Mouse (Mus musculus) lung, postnatal 10 days (tissue): ENCODE measurements around the gene Eml1.

ENCODE experiments used
- DNase-seq: peaks from one replicate; pipeline ENCODE4 v3.0.0; 2021

The Eml1 gene

DNA sequence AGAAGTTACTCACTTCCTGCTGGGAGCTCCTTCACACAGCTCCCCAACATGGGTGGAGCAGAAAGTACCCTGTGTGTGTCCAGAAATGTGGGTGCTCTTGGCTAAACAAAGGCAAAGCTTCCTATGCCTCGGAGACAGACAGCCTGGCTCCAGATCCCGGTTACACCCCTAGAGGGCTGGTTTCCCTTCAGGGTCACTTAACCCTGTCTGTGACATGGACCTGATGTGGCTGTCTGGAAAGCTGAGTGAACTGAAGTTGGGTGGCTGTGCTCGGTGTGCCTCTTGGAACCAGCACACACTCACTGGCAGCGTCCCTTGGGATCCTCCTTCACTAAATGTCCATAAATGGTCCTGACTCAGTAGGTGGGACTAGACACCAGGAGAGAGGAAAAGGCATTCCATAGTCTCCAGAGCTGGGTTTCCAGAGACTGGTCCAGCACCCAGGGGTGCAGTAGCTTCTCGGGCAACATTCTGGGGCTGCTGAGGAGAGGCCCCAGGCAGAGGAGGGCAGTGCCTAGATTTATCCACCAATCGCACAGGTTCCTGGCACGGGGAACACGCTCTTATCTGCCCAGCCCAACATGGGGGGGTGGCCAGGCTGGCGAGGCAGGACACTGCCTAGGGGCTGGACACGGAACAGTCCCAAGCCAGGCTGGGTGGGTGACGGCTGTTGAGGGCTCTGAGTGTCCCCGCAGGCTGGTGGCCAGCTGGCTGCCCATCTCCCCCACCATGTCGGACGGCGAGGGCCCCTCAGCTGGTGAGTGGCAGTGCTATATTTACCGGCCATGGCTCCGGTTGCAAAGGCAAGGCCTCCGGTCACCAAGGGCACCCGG lies at the start of gene Eml1:
Gene Eml1, plus strand, starts transcription at position 362 of the 833 bp plus-strand sequence.
- DNase-seq, result peak; percentile 85

DNA sequence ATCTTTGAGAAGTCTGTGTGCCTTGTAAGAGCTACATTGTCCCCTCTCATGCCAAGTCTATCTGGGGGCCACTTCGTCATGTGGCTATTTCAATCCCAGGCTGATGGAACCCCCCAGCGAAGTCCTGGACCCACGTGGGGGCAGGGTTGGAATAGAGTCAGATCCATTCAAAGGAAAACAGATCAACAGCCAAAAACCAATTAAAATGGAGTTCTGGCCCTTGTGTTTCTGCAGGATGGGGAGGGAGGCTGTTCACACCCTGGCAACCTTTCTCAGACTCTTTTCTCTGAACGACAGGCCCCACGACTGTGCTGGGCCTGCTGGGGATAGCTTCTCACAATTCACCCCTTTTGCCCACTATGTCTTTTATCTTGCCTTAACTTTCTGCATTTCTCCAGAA lies 44.4 kb upstream of the Eml1 start:
- DNase-seq, result no peak

DNA sequence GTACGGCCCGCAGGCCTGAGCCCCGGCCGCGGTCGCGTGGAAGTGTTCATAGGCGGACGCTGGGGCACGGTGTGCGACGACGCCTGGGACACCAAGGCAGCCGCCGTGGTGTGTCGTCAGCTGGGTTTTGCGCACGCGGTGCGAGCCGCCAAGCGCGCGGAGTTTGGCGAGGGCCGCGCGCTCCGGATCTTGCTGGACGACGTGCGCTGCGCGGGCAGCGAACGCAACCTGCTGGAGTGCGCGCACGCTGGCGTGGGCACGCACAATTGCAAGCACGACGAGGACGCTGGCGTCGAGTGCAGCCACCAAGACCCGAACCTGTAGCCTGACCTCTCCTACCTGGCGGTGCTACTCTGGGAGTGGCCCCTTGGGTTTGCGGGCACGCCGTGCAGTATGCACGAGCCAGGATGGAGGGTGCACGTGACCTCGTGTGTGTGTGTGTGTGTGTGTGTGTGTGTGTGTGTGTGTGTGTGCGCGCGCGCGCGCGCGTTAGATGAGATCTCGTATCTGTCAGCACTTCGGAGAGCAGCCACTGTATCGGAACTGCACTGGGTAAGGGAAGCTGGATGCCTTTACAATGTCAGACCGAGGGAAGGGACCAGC lies 42.8 kb upstream of the Eml1 start:
- peak; percentile 57 for DNase-seq

DNA sequence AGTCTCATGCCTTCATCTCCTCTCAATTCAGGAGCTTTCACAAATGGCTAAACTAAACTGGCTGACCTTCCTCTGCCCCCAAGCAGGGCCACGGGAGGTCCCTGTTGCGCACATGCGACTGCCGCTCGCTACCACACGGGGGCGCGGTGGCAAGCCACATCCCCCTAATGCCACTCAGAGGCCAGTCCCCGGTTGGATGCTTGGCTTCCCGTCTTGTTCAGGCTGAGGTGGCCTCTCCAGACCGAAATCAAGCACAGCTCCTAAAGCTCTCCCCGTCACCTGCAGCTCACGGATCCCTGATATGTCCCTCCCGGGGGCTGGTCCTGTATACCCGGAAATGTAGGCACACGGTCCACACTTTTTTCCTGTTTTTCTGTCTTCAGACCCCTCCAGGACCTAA lies 37.7 kb upstream of the Eml1 start:
- DNase-seq, result peak; percentile 94

DNA sequence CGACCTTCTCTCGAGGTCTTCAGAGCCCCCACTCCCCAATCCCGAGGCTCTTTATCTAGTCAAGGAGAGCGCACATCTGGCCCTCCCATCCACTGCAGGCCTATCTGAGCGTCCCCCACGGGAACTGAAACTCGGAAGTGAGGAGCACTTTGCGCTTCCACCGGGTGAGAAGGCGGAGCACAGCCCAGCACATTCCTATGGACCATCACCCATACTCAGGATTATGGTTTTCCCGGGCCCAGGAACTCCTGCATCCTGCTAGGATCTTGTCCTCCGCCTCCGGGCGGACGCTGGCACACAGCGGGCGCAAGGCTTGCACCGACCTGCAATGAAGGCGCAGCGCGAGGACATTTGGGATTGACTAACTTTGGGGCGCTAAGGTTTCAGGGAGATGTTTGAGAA lies 37.3 kb upstream of the Eml1 start:
- DNase-seq, result peak; percentile 35

DNA sequence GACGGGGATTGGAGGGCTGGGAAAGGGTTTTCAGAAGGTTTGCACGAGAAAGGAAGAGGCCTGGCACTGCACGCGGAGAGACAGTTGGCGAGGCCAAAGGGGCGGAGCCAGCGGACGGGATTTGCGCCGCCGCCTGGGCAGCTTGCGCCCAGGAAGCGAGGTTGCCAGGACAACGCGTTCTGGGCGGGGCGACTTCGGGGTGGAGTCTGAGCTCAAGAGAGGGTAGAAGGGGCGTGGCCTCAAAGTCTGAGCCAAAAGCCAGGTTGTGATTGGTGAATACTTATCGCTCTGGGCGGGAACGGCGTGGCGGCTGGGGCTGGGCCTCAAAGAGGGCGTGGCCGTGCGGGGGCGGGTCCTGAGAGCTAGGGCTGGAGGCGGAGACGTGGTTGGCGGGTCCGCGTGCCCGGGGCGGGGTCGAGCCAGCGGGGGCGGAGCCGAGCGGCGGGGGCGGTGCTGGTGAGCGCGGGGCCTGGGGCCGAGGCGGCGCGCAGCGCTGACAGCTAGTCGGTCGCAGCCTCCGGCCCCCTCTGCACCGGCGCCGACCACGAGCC lies 36.8 kb upstream of the Eml1 start, which contains the start of gene Cyp46a1:
Gene Cyp46a1, plus strand, starts transcription at position 487 of the 551 bp plus-strand sequence.
- DNase-seq, result peak; percentile 100

DNA sequence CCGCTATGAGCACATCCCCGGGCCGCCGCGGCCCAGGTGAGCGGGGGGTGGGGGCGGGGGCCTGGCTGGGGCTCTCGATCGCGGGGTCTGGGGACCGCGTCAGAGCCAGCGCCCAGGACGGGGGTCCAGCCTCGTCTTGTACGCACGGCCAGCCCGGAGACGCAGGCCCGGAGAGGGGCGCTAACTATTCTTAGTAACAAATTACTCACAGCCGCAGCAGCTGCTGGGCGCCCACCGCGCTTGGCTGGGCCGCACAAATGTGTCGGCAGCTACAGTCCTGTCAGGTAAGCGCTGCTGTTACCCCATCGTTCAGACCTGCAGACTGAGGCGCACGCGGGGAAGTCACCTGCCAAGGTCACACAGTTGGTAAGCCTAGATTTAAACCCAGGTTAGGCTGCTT lies 36.2 kb upstream of the Eml1 start:
- DNase-seq, result peak; percentile 25

DNA sequence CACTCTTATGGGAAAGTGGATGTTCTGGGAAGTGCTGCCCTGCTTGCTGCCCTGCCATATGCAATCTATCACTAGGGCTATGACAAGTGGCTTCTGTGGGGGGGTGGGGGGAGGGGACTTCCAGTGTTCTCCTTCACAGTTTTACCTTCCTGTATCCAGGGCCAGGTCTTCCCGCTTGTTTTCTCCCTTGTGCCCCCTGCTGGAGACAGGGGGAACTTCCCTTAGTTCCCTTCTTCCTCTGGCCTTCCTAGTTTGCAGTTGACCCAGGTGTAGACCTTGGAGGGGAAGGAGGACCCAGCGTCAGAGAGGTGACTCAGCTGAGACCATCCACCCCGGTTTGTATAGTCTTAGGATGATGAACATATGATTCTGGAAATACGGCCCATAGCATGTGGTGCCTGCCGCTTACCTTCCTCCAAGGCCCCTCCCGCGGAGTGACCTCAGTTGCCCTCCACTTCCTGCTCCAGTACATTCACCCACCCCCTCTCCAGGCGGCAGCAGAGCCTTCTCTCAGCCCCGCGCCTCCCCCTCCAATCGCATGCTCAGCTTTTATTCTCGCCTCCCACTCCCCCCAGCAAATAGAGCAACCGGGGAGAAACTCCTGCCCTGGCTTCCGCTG lies 32.1 kb upstream of the Eml1 start:
- peak; percentile 57 for DNase-seq

DNA sequence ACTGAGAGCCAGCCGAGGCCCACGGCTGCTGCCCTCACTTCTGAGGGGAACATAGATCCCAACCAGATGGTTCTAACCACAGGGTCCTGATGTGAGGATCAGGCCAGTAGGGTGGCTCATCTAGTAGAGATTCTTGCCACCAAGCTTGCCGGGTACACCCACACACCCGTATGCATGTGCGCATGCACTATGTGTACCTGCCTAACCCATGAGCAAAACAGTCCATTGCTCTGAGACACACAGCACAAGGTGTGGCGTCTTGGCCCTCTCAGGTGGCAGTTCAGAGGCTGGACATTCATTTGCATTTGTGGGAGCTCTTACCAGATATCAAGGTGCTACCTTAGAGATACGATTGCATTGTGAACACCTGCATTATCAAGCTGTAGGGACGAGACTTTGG lies 22.6 kb upstream of the Eml1 start:
- DNase-seq, result no peak

DNA sequence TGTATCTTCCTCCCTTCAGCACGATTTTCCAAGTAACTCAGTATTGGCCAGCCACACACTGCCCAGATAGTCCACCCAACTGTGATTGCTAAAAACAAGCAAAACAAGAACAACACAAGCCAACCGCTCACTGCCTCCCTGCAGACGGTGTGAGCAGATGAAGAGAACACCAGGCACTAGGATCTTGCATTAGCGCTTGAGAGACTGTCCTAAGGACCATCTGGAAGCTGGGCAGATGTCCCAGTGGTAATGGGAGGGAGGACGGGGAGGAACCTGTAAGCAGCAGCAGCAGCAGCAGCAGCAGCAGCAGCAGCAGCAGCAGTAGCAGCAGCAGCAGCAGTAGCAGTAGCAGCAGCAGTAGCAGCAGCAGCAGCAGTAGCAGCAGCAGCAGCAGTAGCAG lies 21.7 kb upstream of the Eml1 start:
- DNase-seq, result peak; percentile 51

DNA sequence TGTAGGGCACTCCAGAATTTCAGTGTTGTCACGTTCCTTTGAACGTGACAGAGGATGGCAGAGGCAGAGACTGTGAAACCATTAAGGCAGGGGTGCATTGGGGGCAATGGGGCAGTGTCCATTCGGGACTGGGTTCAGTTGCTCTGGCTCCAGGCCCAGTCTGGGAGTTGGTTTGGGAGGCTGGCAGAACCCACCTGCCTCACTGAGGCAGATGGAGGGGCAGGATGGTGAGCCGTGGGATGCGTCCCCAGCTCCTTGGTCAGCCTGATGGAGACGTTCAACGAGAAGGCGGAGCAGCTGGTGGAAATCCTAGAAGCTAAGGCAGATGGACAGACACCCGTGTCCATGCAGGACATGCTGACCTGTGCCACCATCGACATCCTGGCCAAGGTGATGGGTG lies 19.8 kb upstream of the Eml1 start:
- DNase-seq, result no peak

DNA sequence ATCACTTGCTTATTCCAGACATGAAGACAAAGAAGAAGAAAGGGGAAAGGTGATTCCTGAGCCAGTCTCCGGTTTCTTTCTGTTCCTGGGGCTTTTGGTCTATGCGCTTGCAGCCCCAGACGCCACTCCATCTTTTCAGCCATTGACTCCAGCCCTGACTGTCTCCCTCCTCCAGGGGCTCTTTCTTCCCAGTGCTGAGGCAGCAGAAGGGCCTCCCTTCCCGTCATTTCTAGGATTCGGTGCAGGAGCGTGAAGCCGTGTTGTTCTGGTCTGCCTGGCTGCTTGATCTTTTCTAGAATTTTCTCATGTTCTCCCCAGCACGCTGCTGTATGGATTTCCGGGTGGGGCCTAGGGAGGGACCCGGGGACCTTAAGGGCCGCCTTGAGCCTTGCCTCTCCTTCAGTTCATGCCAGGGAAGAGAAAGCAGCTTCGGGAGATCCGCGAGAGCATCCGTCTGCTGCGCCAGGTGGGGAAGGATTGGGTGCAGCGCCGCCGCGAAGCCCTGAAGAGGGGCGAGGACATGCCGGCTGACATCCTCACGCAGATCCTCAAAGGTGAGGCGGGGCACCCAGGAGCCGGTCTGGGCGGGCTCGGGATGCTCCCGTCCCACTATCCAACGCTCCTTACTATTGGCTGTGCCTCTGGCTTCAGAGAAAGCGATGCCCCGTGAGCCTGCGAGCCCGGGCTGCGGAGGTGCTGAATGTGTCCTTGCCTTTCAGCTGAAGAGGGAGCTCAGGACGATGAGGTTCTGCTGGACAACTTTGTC lies 18.2 kb upstream of the Eml1 start:
- no peak for DNase-seq

DNA sequence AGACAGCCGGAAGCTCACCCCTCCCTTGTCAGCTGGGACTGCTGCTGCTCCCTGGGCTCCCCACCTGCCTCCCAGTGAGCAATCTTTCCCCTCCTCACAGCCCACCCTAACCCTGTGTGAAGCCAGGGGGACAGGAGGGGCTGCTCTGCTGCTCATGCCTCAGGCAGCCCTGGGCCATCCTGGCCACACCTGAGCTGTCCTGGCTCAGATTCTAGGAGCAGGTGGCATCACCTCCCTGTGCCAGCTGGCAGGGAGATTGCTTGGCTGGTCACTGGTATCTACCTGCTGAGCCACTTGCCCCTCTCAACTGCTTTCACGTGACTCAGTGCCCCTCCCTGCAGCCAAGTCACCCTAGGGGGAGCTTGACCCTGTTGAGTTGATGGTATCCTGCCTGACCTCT lies 16.5 kb upstream of the Eml1 start:
- no peak for DNase-seq

DNA sequence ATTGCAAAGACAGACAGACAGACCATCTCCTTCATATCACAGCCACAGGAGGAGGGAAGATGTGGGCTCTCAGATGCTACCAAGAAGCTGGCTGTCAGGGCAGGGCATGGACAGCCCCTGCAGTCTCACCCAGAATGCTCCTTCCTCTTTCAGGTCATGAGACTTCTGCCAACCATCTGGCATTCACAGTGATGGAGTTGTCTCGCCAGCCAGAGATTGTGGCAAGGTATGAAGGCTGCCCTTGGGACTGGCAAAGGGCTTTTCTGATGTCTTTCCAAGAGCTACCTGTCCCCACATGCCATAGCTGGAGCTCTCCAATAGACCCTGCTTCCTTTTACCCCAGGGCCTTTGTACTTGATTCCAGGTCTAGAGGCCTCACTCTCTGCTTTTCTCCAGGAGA lies 15.5 kb upstream of the Eml1 start:
- no peak for DNase-seq

DNA sequence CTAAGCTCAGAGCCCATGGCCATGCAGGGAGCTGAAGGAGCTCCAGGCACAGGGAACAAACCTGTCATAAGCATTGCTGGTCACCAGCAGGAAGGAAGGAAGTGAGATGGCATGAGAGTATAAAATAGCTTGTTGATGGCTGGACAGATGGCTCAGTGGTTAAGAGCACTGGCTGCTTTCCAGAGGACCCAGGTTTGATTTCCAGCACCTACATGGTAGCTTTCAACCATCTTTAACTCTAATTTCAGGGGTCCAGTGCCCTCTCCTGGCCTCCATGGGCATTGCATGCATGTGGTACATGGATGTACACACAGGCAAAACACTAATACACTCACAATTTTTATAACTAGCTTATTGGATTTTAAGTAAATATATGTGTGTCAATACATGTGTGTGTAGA lies 14.8 kb upstream of the Eml1 start:
- no peak for DNase-seq

DNA sequence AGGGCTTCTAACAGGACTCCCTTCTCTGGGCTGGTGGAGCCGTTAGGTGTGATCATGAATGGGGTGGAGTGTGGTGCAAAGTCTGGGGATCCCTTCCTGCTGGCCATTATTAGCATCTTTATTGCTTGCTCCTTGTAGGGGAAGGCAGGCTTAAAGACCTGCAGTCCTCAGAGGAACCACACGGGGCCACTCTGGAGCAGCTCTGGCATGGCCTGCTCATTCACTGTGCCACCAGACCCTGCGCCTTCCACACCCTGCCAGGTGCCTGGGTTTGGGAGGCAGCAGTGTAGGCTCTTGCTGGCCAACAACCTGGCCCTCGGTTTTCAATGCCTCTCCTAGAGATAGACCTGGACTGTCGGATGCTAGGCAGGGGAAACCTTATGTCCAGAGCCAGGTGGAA lies 7.0 kb upstream of the Eml1 start:
- peak; percentile 91 for DNase-seq

DNA sequence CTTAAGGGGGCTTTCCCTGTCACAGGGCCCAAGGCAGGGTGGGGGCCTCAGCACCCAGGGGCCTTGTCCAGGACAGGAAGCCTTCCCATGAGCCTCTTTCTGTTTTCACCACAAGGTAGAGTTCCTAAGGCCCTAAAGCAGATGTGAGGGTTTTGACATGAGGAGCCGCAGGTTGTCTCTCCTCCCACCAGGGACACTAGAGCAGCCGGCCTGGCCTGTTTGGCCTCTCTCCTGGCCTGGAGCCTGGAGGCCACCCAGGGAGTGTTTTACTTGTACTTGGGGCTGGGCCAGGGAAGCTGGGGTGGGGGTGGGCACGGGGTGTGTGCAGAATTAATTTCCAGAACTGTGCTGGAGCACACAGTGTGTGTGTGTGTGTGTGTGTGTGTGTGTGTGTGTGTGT lies 5.4 kb upstream of the Eml1 start:
- DNase-seq, result peak; percentile 89

DNA sequence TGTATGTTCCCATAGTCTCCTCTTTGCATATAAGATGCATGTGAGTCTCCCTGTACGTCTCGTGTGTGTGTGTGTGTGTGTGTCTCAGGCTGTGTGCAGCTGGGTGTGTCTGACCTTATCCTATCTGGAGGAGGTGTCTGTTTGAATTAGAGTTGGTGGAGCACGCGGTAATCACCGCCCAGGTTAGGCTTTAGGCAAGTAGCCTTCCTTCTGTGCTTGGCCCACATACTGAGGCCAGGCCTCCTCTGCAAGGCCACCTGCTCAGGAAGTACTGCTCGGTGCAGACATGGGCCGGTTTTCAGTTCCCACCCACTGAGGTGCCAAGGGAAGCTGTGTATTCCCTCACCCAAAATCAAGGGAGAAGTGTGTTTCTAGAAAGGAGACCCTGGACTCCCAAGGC lies 4.9 kb upstream of the Eml1 start:
- DNase-seq, result no peak

DNA sequence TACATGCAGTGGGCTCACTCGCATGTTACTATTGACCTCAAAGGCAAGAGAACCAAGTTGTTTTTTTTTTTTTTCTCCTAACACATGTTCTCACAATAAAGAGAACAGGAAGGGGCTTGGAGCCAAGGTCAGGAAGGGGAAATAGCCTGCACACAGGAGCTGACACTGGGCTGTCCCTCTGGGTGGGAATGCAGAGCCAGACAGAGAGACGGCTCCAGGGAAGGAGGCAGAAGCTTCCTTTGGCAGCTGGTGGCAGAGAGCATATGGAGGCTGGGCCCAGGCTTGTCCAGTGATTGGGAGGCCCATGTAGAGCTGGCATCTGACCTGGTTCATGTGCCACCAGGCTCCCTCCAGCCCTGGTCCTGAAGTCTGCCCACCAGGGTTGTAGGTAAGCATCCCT lies 2.8 kb upstream of the Eml1 start:
- peak; percentile 61 for DNase-seq

DNA sequence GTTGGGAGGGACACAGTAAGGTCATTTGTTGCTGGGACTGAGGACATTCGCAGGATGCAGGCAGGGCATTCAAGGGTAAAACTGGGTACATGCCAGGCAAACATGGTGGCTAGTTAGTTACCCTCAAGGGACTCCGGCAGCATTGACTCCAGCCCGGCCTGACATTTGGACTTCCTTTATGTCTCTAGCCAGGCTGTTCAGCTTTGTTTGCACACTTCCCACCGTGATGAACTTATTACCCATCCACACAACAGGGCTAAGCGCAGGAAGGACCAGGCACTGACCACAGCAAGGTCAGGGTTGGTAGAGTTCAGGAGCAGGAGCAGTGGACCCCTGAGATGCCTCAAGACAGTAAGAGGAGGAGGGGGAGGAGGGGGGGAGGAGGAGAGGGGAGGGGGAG lies 1.8 kb upstream of the Eml1 start:
- peak; percentile 35 for DNase-seq

DNA sequence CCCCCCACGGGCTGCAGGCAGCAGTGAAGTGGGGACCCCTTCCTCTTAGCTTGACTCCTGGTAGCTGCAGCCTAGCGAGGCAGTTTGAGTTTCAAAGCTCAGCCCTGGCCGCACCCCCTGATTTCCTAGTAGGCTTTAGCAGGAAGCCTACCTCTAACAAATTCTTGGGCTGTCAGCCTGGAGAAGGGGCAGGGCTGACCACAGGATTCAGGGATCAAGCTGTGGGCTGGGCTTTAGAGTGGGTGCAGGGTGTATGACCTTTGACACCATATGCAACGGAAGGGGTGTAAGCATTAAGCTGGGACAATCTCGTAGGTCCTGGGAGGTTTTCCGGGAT lies 640 bp downstream of the Eml1 start:
- peak; percentile 60 for DNase-seq

DNA sequence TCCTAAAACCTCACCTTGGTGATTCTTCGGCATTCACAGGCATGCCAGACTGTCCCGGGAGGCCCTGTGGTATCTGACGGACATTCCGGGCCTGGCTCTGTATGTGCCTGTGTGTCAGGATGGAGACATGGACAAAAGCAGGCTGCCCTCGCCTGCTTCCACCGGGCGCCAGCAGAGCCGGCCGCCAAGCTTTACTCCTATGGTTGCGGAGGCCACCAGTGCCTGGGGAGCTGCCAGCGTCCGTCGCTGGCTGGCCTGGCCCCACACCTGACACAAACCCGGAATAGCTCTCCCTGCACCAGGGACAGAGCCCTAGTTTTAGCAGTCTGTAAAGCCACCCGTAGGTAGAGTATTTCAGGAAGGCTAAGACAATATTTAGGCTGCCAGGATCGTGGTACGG lies 1.5 kb downstream of the Eml1 start:
- no peak for DNase-seq

DNA sequence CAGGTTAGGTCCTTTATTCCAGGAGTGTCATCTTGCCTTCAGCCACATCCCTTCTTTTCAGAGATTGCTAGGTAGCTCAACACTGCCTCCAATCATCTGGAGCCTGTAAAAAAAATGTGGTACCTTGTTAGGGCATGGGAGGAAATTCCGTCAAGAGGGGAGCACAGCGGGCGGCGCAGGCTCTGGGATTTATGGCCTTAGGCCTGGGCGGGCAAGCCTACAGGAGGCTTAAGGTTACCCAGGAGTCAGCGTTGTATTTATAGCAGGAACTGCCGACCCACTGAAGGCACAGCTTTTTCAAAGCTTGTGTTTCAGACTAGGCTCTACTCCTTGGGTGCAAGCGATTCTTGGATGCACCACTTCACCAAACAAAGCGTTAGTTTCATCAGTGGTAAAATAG lies 2.9 kb downstream of the Eml1 start:
- no peak for DNase-seq
